Mouse (Mus musculus) v-Abl transformed pro-B cells (cell line): ENCODE results near the gene Snrpa.

ENCODE experiments used
- in situ Hi-C, 2 experiments: fragments of 400-800 bp; cut with MboI; formaldehyde crosslinking; loops; one replicate each; pipeline ENCODE4 v1.15.1; 2025; ENCODE audit not compliant: unreplicated experiment in 2 of 2

Snrpa gene

GRCm38 (mm10) chr7:27174496-27174895 lies 21.6 kb downstream of the Snrpa start:
- in situ Hi-C loops = loop anchor here in 1 of 2 experiments (25.0 kb wide), 1 partner anchor 1013 kb away; the partner anchor contains the start of gene Dyrk1b

- in situ Hi-C loops = loop anchor here in 1 of 2 experiments (25.0 kb wide), 1 partner anchor 1016 kb away; the partner anchor contains the start of gene Dyrk1b
Measured at GRCm38 (mm10) chr7:27170981-27171380, 25.1 kb downstream of the Snrpa start.

- in situ Hi-C loops = loop anchor here in 1 of 2 experiments (25.0 kb wide), 1 partner anchor 1019 kb away; the partner anchor contains the start of gene Dyrk1b
Measured at GRCm38 (mm10) chr7:27168371-27168770, 27.7 kb downstream of the Snrpa start.

GRCm38 (mm10) chr7:27167475-27168094 lies 28.5 kb downstream of the Snrpa start:
- in situ Hi-C loops = loop anchor here in 1 of 2 experiments (25.0 kb wide), 1 partner anchor 1020 kb away; the partner anchor contains the start of gene Dyrk1b

GRCm38 (mm10) chr7:27166614-27167474 lies 29.2 kb downstream of the Snrpa start, which contains the start of gene Egln2:
Egln2 (minus strand) TSS chr7:27166802.
- in situ Hi-C loops = loop anchor here in 1 of 2 experiments (25.0 kb wide), 1 partner anchor 1020 kb away; the partner anchor contains the start of gene Dyrk1b

- in situ Hi-C loops = loop anchor here in 1 of 2 experiments (25.0 kb wide), 1 partner anchor 1021 kb away; the partner anchor contains the start of gene Dyrk1b
Measured at GRCm38 (mm10) chr7:27166229-27166613, 29.9 kb downstream of the Snrpa start.

- in situ Hi-C loops = loop anchor here in 1 of 2 experiments (25.0 kb wide), 1 partner anchor 1022 kb away; the partner anchor contains the start of gene Dyrk1b
Measured at GRCm38 (mm10) chr7:27165696-27166095, 30.4 kb downstream of the Snrpa start.

GRCm38 (mm10) chr7:27165007-27165655 lies 30.9 kb downstream of the Snrpa start:
- in situ Hi-C loops = loop anchor here in 1 of 2 experiments (25.0 kb wide), 1 partner anchor 1022 kb away; the partner anchor contains the start of gene Dyrk1b

GRCm38 (mm10) chr7:27164112-27164947 lies 31.7 kb downstream of the Snrpa start:
- in situ Hi-C loops = loop anchor here (5.0 to 25.0 kb wide), 3 partner anchors 113 to 1023 kb away; partner anchors contain the start of genes Dyrk1b (in 1 of the 2) and Zfp607b (in 1 of the 2)

GRCm38 (mm10) chr7:27163450-27163805 lies 32.6 kb downstream of the Snrpa start:
- in situ Hi-C loops = loop anchor here (5.0 to 25.0 kb wide), 3 partner anchors 114 to 1024 kb away; partner anchors contain the start of genes Dyrk1b (in 1 of the 2) and Zfp607b (in 1 of the 2)

GRCm38 (mm10) chr7:27162780-27163449 lies 33.2 kb downstream of the Snrpa start:
- in situ Hi-C loops = loop anchor here (5.0 to 25.0 kb wide), 3 partner anchors 114 to 1024 kb away; partner anchors contain the start of genes Dyrk1b (in 1 of the 2) and Zfp607b (in 1 of the 2)

GRCm38 (mm10) chr7:27161744-27162143 lies 34.3 kb downstream of the Snrpa start:
- in situ Hi-C loops = loop anchor here (5.0 to 25.0 kb wide), 3 partner anchors 116 to 1026 kb away; partner anchors contain the start of genes Dyrk1b (in 1 of the 2) and Zfp607b (in 1 of the 2)

GRCm38 (mm10) chr7:27160921-27161320 lies 35.1 kb downstream of the Snrpa start:
- in situ Hi-C loops = loop anchor here (5.0 to 25.0 kb wide), 3 partner anchors 116 to 1026 kb away; partner anchors contain the start of genes Dyrk1b (in 1 of the 2) and Zfp607b (in 1 of the 2)

- in situ Hi-C loops = loop anchor here (5.0 to 25.0 kb wide), 3 partner anchors 117 to 1027 kb away; partner anchors contain the start of genes Dyrk1b (in 1 of the 2) and Zfp607b (in 1 of the 2)
Measured at GRCm38 (mm10) chr7:27159882-27160281, 36.2 kb downstream of the Snrpa start.

- in situ Hi-C loops = loop anchor here in 1 of 2 experiments (25.0 kb wide), 1 partner anchor 1028 kb away; the partner anchor contains the start of gene Dyrk1b
Measured at GRCm38 (mm10) chr7:27159256-27159655, 36.8 kb downstream of the Snrpa start.

GRCm38 (mm10) chr7:27158171-27158570 lies 37.9 kb downstream of the Snrpa start:
- in situ Hi-C loops = loop anchor here in 1 of 2 experiments (25.0 kb wide), 1 partner anchor 1029 kb away; the partner anchor contains the start of gene Dyrk1b

GRCm38 (mm10) chr7:27156005-27156404 lies 40.1 kb downstream of the Snrpa start:
- in situ Hi-C loops = loop anchor here in 1 of 2 experiments (25.0 kb wide), 1 partner anchor 1031 kb away; the partner anchor contains the start of gene Dyrk1b
